Mouse (Mus musculus) brain, embryonic 14.5 days (tissue): ENCODE measurements around the gene N4bp2.

Experiments used
- CTCF ChIP-seq: fragments of 200-500 bp; IDR thresholded peaks from 2 replicates; pipeline ENCODE4 v1.5.1; 2012; ENCODE audit warnings: inconsistent platforms, mild to moderate bottlenecking, moderate library complexity, borderline replicate concordance; ENCODE audit not compliant: insufficient read depth, insufficient read length; ENCODE audit errors: extremely low read depth
- POLR2A ChIP-seq: fragments of 200-500 bp; IDR thresholded peaks from 2 replicates; pipeline ENCODE4 v1.6.1; 2012; ENCODE audit warnings: mild to moderate bottlenecking, inconsistent platforms, borderline replicate concordance; ENCODE audit not compliant: poor library complexity, insufficient read depth, insufficient read length, severe bottlenecking; ENCODE audit errors: extremely low read depth

DNA sequence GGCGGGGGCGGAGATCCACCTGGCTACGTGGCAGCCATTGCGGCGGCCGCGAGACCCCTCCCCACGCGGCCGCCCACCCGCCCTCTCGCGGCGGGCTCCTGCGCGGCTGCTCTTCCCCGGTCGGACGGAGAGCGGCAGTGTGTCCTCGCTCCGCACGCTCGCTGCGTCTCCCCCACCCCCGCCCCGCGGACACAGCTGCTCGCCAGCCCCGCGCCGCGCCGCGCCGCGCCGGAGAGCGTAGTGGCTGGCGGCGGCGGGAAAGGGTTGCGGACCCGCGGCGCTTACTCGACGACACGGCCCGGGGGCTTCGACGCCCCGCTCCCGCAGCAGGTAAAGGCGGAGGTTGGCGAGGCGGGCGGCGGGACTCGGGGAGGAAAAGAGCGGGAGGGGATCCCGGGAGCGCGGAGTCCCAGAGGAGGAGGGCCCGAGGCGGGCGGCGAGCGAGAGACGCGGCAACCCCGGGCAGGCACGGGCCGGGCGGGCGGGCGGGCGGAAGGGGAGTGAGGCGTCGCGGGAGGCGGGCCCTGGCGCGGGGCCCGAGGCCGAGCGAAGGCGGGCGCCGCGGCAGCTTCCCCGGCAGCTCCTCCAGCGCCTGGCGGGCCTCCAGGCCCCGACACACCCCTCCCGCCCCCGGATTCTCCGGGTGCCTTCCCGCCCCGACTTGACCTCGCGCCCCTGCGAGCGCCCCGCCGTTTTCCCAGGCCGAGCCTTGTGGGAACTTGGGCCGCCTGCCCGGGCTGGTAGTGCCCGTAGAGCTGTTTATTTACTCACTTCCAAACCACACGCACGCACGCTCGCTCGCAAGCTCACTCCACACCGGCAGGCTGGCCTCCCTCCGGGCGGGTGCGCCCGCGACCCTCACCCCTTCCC lies 830 bp downstream of the N4bp2 start:
- TF ChIP-seq POLR2A (peak; percentile 94), CTCF (peak; percentile 50)
